Mouse (Mus musculus): ENCODE data around the gene Gm45716. TPM values are rescaled to one million over a fixed set of nuclear protein-coding genes. Genes with fewer than 3 reads are reported as not detected.

The Gm45716 gene
- polyA plus RNA-seq, 1 experiment from 2014 or later, result 7.3 TPM

GRCm38 (mm10) chr11:90238657-90239056, 51.2 kb downstream of the Gm45716 start:
- no peak for ATAC-seq (replicated peaks; ENCODE audit: low FRiP score)

GRCm38 (mm10) chr11:90240652-90241330, 53.3 kb downstream of the Gm45716 start:
- no peak overlapping the region for H3K27ac ChIP-seq (ENCODE audit: low read depth, low read length)
- H3K4me3 ChIP-seq (ENCODE audit: low read depth, low read length), result no peak overlapping the region
- no peaks in the 10 kb centered on the region; the same call in 1 of the 2 replicates for H3K9me3 ChIP-seq (ENCODE audit: control insufficient read depth, low read length)
- ATAC-seq (replicated peaks; ENCODE audit: low FRiP score), result no peak
- no peak overlapping the region for H3K9ac ChIP-seq (ENCODE audit: low read depth, low read length)
- WGBS, result 23% methylated on average over 6 of the region's 6 CpGs
- no peak for DNase-seq (ENCODE audit: low spot score)
- no peaks in the 10 kb centered on the region for H3K27me3 ChIP-seq (replicated peaks; ENCODE audit: control insufficient read depth, insufficient read depth, low read length)
- H3K4me2 ChIP-seq, result no peak overlapping the region
- H3K36me3 ChIP-seq (ENCODE audit: control insufficient read depth, insufficient read depth, low read length), result no peaks in the 10 kb centered on the region
- no peaks in the 10 kb centered on the region for H3K4me1 ChIP-seq (replicated peaks; ENCODE audit: control insufficient read depth, insufficient read depth, low read length)

More at GRCm38 (mm10) chr11:90238657-90239056, 51.2 kb downstream of the Gm45716 start:
- no peaks in the 10 kb centered on the region for H3K27me3 ChIP-seq (replicated peaks; ENCODE audit: control insufficient read depth, insufficient read depth, low read length)
- no peaks in the 10 kb centered on the region for H3K4me1 ChIP-seq (replicated peaks; ENCODE audit: control insufficient read depth, insufficient read depth, low read length)
- no peak overlapping the region for H3K4me3 ChIP-seq (ENCODE audit: low read depth, low read length)
- no peaks in the 10 kb centered on the region; the same call in 1 of the 2 replicates for H3K9me3 ChIP-seq (ENCODE audit: control insufficient read depth, low read length)
- H3K36me3 ChIP-seq (ENCODE audit: control insufficient read depth, insufficient read depth, low read length), result no peaks in the 10 kb centered on the region
- DNase-seq (ENCODE audit: low spot score), result no peak
- H3K4me2 ChIP-seq, result no peak overlapping the region
- H3K27ac ChIP-seq (ENCODE audit: low read depth, low read length), result no peak overlapping the region
- no peak overlapping the region for H3K9ac ChIP-seq (ENCODE audit: low read depth, low read length)
- WGBS, result 34% methylated on average over 2 of the region's 2 CpGs

GRCm38 (mm10) chr11:90241874-90242273, 54.4 kb downstream of the Gm45716 start:
- no peaks in the 10 kb centered on the region; the same call in 1 of the 2 replicates for H3K9me3 ChIP-seq (ENCODE audit: control insufficient read depth, low read length)
- H3K36me3 ChIP-seq (ENCODE audit: control insufficient read depth, insufficient read depth, low read length), result no peaks in the 10 kb centered on the region
- ATAC-seq (replicated peaks; ENCODE audit: low FRiP score) (no peak), DNase-seq (ENCODE audit: low spot score) (no peak)
- no peaks in the 10 kb centered on the region for H3K27me3 ChIP-seq (replicated peaks; ENCODE audit: control insufficient read depth, insufficient read depth, low read length)
- H3K4me3 ChIP-seq (ENCODE audit: low read depth, low read length), result no peak overlapping the region
- 76% methylated on average over 2 of the region's 2 CpGs for WGBS
- no peak overlapping the region for H3K4me2 ChIP-seq
- no peaks in the 10 kb centered on the region for H3K4me1 ChIP-seq (replicated peaks; ENCODE audit: control insufficient read depth, insufficient read depth, low read length)
- no peak overlapping the region for H3K27ac ChIP-seq (ENCODE audit: low read depth, low read length)
- H3K9ac ChIP-seq (ENCODE audit: low read depth, low read length), result no peak overlapping the region

- 91% methylated on average over 2 of the region's 2 CpGs for WGBS
These were observed 55.8 kb downstream of the Gm45716 start for GRCm38 (mm10) chr11:90243300-90243699.

GRCm38 (mm10) chr11:90245630-90246029, 58.1 kb downstream of the Gm45716 start:
- H3K36me3 ChIP-seq (ENCODE audit: control insufficient read depth, insufficient read depth, low read length), result no peaks in the 10 kb centered on the region
- no peak overlapping the region for H3K4me2 ChIP-seq
- H3K27ac ChIP-seq (ENCODE audit: low read depth, low read length), result no peak overlapping the region
- no peak overlapping the region for H3K4me3 ChIP-seq (ENCODE audit: low read depth, low read length)
- 70% methylated on average over 6 of the region's 6 CpGs for WGBS
- peaks cover 4% of the 10 kb centered on the region for H3K4me1 ChIP-seq (replicated peaks; ENCODE audit: control insufficient read depth, insufficient read depth, low read length)
- ATAC-seq (replicated peaks; ENCODE audit: low FRiP score) (no peak), DNase-seq (ENCODE audit: low spot score) (no peak)
- H3K9ac ChIP-seq (ENCODE audit: low read depth, low read length), result no peak overlapping the region
- no peaks in the 10 kb centered on the region for H3K9me3 ChIP-seq (ENCODE audit: control insufficient read depth, low read length)
- no peaks in the 10 kb centered on the region for H3K27me3 ChIP-seq (replicated peaks; ENCODE audit: control insufficient read depth, insufficient read depth, low read length)

More at GRCm38 (mm10) chr11:90243300-90243699, 55.8 kb downstream of the Gm45716 start:
- H3K27ac ChIP-seq (ENCODE audit: low read depth, low read length), result no peak overlapping the region
- no peak overlapping the region for H3K9ac ChIP-seq (ENCODE audit: low read depth, low read length)
- H3K4me2 ChIP-seq, result no peak overlapping the region
- H3K4me3 ChIP-seq (ENCODE audit: low read depth, low read length), result no peak overlapping the region
- DNase-seq (ENCODE audit: low spot score), result no peak
- H3K27me3 ChIP-seq (replicated peaks; ENCODE audit: control insufficient read depth, insufficient read depth, low read length), result no peaks in the 10 kb centered on the region
- H3K4me1 ChIP-seq (replicated peaks; ENCODE audit: control insufficient read depth, insufficient read depth, low read length), result no peaks in the 10 kb centered on the region; the same call in 1 of the 2 replicates
- H3K36me3 ChIP-seq (ENCODE audit: control insufficient read depth, insufficient read depth, low read length), result no peaks in the 10 kb centered on the region
- ATAC-seq (replicated peaks; ENCODE audit: low FRiP score), result no peak
- no peaks in the 10 kb centered on the region; the same call in 1 of the 2 replicates for H3K9me3 ChIP-seq (ENCODE audit: control insufficient read depth, low read length)

- Histone ChIP-seq H3K4me1 (replicated peaks; ENCODE audit: control insufficient read depth, insufficient read depth, low read length) (peaks cover 7% of the 10 kb centered on the region), H3K27ac (ENCODE audit: low read depth, low read length) (no peak overlapping the region), H3K4me3 (ENCODE audit: low read depth, low read length) (no peak overlapping the region), H3K36me3 (ENCODE audit: control insufficient read depth, insufficient read depth, low read length) (no peaks in the 10 kb centered on the region), H3K4me2 (no peak overlapping the region), H3K27me3 (replicated peaks; ENCODE audit: control insufficient read depth, insufficient read depth, low read length) (no peaks in the 10 kb centered on the region), H3K9me3 (ENCODE audit: control insufficient read depth, low read length) (no peaks in the 10 kb centered on the region), H3K9ac (ENCODE audit: low read depth, low read length) (no peak overlapping the region)
- DNase-seq (ENCODE audit: low spot score) (no peak), ATAC-seq (replicated peaks; ENCODE audit: low FRiP score) (no peak)
- 80% methylated on average over 4 of the region's 4 CpGs for WGBS
These were observed 59.2 kb downstream of the Gm45716 start for GRCm38 (mm10) chr11:90246676-90247075.

- no peak overlapping the region for H3K9ac ChIP-seq (ENCODE audit: low read depth, low read length)
- no peak overlapping the region for H3K4me2 ChIP-seq
- DNase-seq (ENCODE audit: low spot score) (no peak), ATAC-seq (replicated peaks; ENCODE audit: low FRiP score) (no peak)
- WGBS, result 53% methylated on average over 4 of the region's 4 CpGs
- H3K4me1 ChIP-seq (replicated peaks; ENCODE audit: control insufficient read depth, insufficient read depth, low read length), result peaks cover 15% of the 10 kb centered on the region
- no peaks in the 10 kb centered on the region for H3K9me3 ChIP-seq (ENCODE audit: control insufficient read depth, low read length)
- H3K27me3 ChIP-seq (replicated peaks; ENCODE audit: control insufficient read depth, insufficient read depth, low read length), result no peaks in the 10 kb centered on the region
- H3K4me3 ChIP-seq (ENCODE audit: low read depth, low read length), result no peak overlapping the region
- no peaks in the 10 kb centered on the region for H3K36me3 ChIP-seq (ENCODE audit: control insufficient read depth, insufficient read depth, low read length)
- no peak overlapping the region for H3K27ac ChIP-seq (ENCODE audit: low read depth, low read length)
These were observed 60.3 kb downstream of the Gm45716 start for GRCm38 (mm10) chr11:90247793-90248192.

- DNase-seq (ENCODE audit: low spot score) (peak; percentile 96), ATAC-seq (replicated peaks; ENCODE audit: low FRiP score) (peak; percentile 99)
- H3K36me3 ChIP-seq (ENCODE audit: control insufficient read depth, insufficient read depth, low read length), result no peaks in the 10 kb centered on the region
- WGBS, result 0% methylated on average over 37 of the region's 51 CpGs
- peak within 1 kb of the TSS; percentile 75 for H3K4me3 ChIP-seq (ENCODE audit: low read depth, low read length)
- peaks cover 17% of the 10 kb centered on the region for H3K4me1 ChIP-seq (replicated peaks; ENCODE audit: control insufficient read depth, insufficient read depth, low read length)
- no peaks in the 10 kb centered on the region for H3K27me3 ChIP-seq (replicated peaks; ENCODE audit: control insufficient read depth, insufficient read depth, low read length)
- H3K27ac ChIP-seq (ENCODE audit: low read depth, low read length), result peak within 1 kb of the TSS; percentile 62
- peak within 1 kb of the TSS; percentile 82 for H3K4me2 ChIP-seq
- H3K9me3 ChIP-seq (ENCODE audit: control insufficient read depth, low read length), result no peaks in the 10 kb centered on the region
- H3K9ac ChIP-seq (ENCODE audit: low read depth, low read length), result peak within 1 kb of the TSS; percentile 73
These were observed 61.7 kb downstream of the Gm45716 start, which contains the start of gene Mmd for GRCm38 (mm10) chr11:90249025-90249650. Gene Mmd, plus strand, starts transcription at chr11:90249456.
